Mouse (Mus musculus) inflammation-experienced regulatory T-cells, adult 6 months (primary cell): ENCODE results near the gene Tarbp2. TPM values are rescaled to one million over a fixed set of nuclear protein-coding genes. Genes with fewer than 3 reads are reported as not detected.

Experiments
- ATAC-seq: one replicate; pipeline ENCODE4 v1.8.0; 2017
- polyA plus RNA-seq, 3 experiments: library from polyadenylated mRNA; unstranded; fragments of 100-300 nt; shearing (Covaris generic); gene quantifications; one replicate each; pipeline ENCODE4 v1.2.1; 2017

The Tarbp2 gene
- polyA plus RNA-seq = 10 to 100 TPM; 22.8 to 34.5 (median 27.5) TPM

DNA sequence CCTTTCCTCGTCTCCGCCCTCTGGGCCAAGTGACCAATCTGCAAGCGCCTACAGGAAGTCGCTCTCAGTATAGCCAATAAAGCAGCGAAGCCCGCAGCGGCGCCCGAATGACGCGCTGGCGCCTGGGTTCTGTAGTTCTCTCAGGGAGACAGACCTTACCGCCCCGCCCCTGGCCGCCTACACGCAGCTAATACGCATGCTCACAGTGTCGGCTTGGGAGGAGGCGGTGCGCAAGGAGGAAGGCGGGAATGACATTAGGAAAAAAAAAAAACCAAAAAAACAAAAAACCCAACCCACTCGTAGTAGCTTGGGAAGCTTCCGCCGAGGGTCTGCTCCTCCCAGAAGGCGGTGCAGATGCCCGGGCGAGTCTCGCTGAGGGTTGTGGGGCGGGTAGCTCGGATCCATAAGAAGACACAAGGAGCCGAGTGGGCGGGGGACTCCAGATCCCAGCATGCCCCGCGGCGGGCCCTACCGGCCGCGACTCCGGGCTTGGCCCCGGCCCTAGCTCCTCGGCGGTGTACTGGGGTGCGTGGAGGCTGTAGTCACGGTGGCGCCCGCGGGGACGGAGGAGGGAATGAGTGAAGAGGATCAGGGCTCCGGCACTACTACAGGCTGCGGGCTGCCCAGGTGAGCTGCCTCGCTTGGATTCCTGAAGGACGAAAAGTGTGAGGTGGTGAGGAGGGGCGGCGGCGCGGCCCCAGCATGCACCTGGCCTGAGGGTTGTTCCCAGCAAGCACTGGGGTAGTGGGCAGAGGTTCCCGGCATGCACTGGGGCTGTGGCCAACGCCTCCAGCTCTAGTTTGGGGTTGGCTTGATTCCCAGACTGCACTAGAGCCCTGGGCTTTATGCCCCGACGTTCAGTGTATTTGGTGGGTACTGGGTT is at the start of gene Tarbp2:
Tarbp2 (plus strand) TSS at position 217 of the 883 bp plus-strand sequence.
- peak; percentile 88 for ATAC-seq

GRCm38 (mm10) chr15:102468675-102469370 is 49.2 kb upstream of the Tarbp2 start:
- no peak for ATAC-seq

GRCm38 (mm10) chr15:102470183-102470604 is 47.8 kb upstream of the Tarbp2 start, which contains the start of gene Pcbp2:
Gene Pcbp2, plus strand, starts transcription at chr15:102470539.
- peak; percentile 95 for ATAC-seq

DNA sequence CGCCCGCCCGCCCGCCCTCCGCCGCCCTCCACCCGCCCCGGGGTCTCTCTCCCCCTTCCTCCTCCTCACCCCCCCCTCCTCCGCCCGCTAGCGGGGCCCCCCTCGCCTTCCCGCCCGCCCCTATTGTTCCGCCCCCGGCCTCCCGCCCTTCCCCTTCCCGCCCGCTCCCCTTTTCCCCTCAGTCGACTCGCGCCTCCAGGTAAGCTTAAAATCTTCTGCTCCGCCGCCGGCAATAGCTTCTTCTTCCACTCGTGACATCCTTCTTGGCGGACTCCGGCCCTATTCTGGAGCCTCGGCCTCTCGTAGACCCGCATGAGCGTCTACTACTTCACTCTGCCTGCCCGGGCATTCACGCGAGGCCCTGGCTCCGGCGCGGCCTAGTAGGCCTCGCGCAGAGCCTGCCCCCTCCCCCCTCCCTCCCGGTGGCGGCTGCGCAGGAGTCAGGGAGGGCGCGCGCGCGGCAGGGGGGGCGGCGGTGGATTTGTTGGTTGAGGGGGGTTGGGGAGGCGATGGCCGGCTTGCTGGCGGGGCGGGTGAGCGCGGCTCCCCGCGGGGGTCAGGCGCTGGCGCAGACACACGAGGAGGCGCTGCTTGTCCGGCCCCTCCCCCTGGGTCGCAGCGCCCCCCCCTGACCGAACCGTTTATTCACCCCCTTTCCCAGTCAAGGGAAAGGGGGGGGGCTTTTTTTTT is 47.2 kb upstream of the Tarbp2 start:
- ATAC-seq = peak; percentile 27

DNA sequence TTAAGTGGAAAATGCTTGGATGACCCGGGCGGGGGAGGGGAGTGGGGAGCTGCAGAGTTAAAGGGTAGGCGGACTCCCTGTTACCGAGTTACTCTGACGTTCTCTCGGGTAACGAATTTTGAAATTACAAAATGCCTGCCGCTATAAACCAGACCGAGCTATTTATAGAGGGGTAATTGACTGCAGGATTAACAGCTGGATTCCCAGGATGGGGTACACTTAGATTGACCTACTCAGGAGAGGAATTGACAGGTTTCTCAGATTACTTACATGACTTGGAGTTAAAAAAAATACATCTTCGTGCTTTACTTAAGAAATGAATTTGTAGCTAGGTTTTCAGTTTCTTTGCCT is 46.7 kb upstream of the Tarbp2 start:
- ATAC-seq = peak; percentile 0

- no peak for ATAC-seq
Measured at GRCm38 (mm10) chr15:102471727-102472126, 46.3 kb upstream of the Tarbp2 start.

- ATAC-seq = no peak
Measured at GRCm38 (mm10) chr15:102473246-102473645, 44.7 kb upstream of the Tarbp2 start.

GRCm38 (mm10) chr15:102474520-102474919 is 43.5 kb upstream of the Tarbp2 start:
- ATAC-seq = no peak

DNA sequence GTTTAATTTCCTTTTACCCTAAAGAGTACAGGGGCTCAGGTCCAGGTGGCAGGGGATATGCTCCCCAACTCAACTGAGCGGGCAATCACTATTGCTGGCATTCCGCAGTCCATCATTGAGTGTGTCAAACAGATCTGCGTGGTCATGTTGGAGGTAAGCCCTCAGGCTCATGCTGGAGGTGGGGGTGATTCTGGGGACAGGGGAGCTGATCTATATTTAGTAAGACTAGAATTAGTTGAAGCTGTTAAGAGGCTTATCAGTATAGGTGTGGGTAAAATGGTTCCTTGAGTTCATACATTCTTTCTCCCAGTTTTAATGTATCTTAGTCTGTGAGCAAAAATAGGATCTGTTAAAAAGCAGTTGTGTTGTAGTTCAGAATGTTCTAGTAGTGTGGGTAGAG is 34.9 kb upstream of the Tarbp2 start:
- ATAC-seq = no peak

DNA sequence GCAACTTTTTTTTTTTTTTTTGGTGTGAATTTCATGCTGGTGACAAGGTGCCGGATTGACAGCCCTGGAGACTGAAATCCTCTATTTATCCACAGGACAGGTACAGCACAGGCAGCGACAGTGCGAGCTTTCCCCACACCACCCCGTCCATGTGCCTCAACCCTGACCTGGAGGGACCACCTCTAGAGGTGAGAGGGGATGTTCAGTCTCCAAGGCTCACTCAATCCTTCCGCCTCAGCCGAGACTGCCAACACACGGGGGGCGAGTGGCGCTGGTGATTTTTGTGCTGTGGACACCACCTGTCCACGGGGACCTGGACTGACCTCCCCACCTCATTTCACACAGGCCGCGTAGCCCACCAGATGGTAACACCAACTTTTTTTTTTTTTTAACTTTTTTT is 32.1 kb upstream of the Tarbp2 start:
- ATAC-seq = no peak

DNA sequence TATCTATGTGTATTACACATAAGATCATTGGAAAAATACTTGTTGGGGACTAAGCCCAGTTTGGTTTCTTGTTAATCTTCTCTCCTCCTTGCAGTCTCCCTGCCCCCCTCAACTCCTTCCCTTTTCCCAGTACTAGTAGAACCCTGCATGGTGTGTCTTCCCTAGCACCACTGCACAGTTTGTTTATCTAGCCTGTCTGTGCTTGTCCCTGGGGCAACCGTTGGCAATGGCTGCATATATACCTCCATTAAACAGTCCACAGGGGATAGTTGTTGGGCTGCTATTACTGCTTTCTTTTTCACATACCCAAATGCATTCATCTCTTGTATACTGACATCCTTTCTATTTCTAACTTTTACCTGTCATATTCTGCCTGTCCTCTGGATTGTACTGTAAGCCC is 30.3 kb upstream of the Tarbp2 start:
- ATAC-seq = no peak

DNA sequence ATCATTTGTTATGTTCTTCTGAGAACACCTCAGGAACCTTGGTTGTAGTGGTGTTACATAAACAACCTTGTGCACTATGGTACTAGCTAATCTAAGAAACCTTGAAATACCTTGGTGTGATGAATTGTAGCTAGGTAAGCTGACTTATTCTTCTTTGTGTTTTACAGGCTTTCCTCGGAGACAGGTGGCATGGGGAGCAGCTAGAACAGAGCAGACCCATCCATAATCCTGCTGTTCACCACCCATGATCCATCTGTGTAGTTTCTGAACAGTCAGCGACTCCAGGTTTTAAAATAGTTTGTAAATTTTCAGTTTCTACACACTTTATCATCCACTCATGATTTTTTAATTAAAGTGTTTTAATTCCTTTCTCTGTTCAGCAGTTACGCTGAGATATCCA is 19.7 kb upstream of the Tarbp2 start:
- no peak for ATAC-seq

DNA sequence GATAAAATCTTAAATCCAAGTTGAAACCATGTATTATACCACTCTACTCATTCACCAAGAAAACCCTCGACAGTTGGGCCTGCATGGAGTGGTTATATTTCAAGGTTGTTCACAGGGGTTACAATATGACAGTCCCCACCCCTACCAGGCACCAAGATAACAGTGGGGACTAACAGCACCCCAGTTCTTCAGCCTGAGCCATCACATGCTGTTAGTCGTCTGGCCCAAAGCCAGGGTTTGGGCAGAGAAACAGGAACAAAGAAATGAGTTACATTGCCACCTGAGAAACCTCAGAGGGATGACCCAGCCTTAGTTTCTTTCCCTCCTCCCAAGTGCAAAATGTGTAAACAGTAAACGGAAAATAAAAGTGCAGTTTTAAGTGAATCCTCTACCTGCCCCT is 18.6 kb upstream of the Tarbp2 start:
- ATAC-seq = no peak

GRCm38 (mm10) chr15:102499851-102500250 is 18.1 kb upstream of the Tarbp2 start:
- no peak for ATAC-seq

GRCm38 (mm10) chr15:102500479-102500878 is 17.5 kb upstream of the Tarbp2 start:
- ATAC-seq = no peak

- ATAC-seq = no peak
Measured at GRCm38 (mm10) chr15:102501084-102501814, 16.7 kb upstream of the Tarbp2 start.

GRCm38 (mm10) chr15:102502254-102502840 is 15.6 kb upstream of the Tarbp2 start:
- no peak for ATAC-seq

- ATAC-seq = no peak
Measured at GRCm38 (mm10) chr15:102503447-102503846, 14.5 kb upstream of the Tarbp2 start, which contains the start of gene Gm10337. Gene Gm10337, plus strand, starts transcription at chr15:102503722.

DNA sequence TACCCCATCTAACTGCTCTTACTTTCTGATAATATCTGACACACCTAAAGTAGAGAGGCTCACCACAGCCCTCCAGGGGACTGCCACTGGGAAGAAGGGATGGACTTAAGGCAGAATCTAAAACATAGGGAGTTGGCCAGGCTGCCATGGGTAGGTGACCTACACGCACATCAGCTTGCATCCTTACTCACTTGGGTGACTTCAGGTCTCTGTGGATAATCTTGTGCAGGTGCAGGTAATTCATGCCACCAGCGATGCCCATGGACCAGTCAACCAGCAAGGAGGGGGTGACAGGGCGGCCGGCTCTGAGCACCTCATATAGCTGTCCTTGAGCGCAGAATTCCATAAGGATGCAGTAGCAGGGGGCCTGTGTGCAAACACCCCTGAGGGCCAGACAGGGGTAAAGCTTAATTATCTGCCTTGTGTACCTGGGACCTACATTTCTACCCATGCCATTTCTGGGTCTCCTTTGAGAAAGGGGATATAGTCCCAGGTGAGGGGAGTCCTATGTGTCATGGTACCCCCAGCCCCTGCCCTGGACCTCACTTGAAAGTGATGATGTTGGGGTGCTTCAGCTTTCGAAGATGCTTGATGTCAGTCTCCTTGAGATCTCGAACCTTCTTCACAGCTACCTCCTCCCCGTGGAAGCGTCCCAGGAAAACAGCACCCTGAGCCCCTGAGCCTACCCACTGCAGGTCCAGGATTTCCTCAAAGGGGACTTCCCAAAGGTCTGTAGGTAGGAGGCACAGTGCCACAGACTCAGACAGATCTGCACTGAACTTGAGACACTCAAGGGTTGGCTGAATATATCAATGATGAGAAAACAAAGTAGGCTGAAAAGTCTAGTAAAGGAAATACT is 13.8 kb upstream of the Tarbp2 start:
- no peak for ATAC-seq

DNA sequence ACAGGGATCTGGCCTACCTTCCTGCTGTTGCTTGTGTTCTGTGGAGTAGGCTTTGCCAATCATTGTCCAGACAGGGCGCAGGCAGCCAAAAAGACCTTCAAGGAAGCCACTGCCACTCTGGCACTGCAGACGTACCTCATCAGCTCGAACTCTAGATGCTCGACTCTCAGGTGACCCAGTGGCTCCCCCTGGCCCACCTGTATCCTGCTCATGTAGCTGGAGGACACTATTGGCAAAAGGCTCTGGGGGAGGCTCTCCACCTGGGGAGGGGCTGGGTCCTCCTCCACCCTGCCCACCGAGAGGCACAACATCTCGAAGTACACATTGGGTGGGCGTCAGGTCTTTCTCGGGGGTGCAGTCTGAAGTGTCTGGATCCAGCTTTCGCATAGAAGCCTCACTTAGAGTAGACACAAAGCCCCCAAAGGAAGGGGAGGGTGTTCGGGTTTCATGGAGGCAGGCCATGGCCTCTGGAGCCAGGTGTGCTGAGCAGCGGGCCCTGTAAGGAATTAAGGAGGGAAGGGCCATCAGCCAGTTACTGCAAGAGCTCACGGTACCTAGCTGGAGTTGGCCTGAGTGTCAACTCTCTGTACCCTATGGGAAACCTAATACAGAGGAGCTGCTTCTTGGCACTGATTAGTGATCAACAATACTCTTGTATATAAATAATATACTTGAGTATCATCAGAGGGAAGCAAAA is 12.8 kb upstream of the Tarbp2 start:
- no peak for ATAC-seq
